Mouse (Mus musculus) right cerebral cortex, postnatal 14 days (tissue): Measurements from ENCODE around the gene 1810010H24Rik.
A peak's percentile ranks its signal among the peaks of the same experiment; 100 is the strongest.
"Not testable (repeated sequence)": the region's sequence is repeated elsewhere in the genome, so short reads cannot be mapped to it uniquely, and the experiment has no call there.

Experiments used
- DNase-seq: peaks from one replicate; pipeline ENCODE4 v3.0.0; 2022

The 1810010H24Rik gene

GRCm38 (mm10) chr11:107025411-107026321 is at the start of gene 1810010H24Rik:
TSS of gene 1810010H24Rik (plus strand) at chr11:107025681.
- DNase-seq = no peak

- no peak for DNase-seq
Measured at GRCm38 (mm10) chr11:106976194-106976593, 49.3 kb upstream of the 1810010H24Rik start.

- peak; percentile 28 for DNase-seq
Measured at GRCm38 (mm10) chr11:106980455-106980854, 45.0 kb upstream of the 1810010H24Rik start.

GRCm38 (mm10) chr11:106981787-106982186 is 43.7 kb upstream of the 1810010H24Rik start:
- DNase-seq = no peak

GRCm38 (mm10) chr11:106982351-106982750 is 43.1 kb upstream of the 1810010H24Rik start:
- no peak for DNase-seq

GRCm38 (mm10) chr11:106985979-106986604 is 39.4 kb upstream of the 1810010H24Rik start:
- DNase-seq = not testable (repeated sequence)

- DNase-seq = no peak
Measured at GRCm38 (mm10) chr11:106987384-106987783, 38.1 kb upstream of the 1810010H24Rik start.

- no peak for DNase-seq
Measured at GRCm38 (mm10) chr11:106994246-106995085, 31.0 kb upstream of the 1810010H24Rik start.

GRCm38 (mm10) chr11:106996492-106996891 is 29.0 kb upstream of the 1810010H24Rik start:
- not testable (repeated sequence) for DNase-seq

GRCm38 (mm10) chr11:106997976-106998375 is 27.5 kb upstream of the 1810010H24Rik start:
- no peak for DNase-seq

GRCm38 (mm10) chr11:106998651-106999150 is 26.8 kb upstream of the 1810010H24Rik start:
- peak; percentile 32 for DNase-seq

- DNase-seq = peak; percentile 92
Measured at GRCm38 (mm10) chr11:106999151-106999948, 26.1 kb upstream of the 1810010H24Rik start, which contains the start of gene Kpna2. TSS of gene Kpna2 (minus strand) at chr11:106999541.

GRCm38 (mm10) chr11:106999949-107000513 is 25.4 kb upstream of the 1810010H24Rik start:
- no peak for DNase-seq

- no peak for DNase-seq
Measured at GRCm38 (mm10) chr11:107001760-107002675, 23.5 kb upstream of the 1810010H24Rik start.

- DNase-seq = no peak
Measured at GRCm38 (mm10) chr11:107005538-107005937, 19.9 kb upstream of the 1810010H24Rik start.

GRCm38 (mm10) chr11:107010447-107010846 is 15.0 kb upstream of the 1810010H24Rik start:
- DNase-seq = no peak

GRCm38 (mm10) chr11:107011171-107011570 is 14.3 kb upstream of the 1810010H24Rik start:
- no peak for DNase-seq

- DNase-seq = no peak
Measured at GRCm38 (mm10) chr11:107011669-107012323, 13.7 kb upstream of the 1810010H24Rik start.

GRCm38 (mm10) chr11:107012324-107013017 is 13.0 kb upstream of the 1810010H24Rik start:
- DNase-seq = peak; percentile 97
